Mouse (Mus musculus): ENCODE measurements around the gene Farsb. TPM values are rescaled to one million over a fixed set of nuclear protein-coding genes. Genes with fewer than 3 reads are reported as not detected.

Gene Farsb
- total and polyA plus RNA-seq, 3 experiments = 114 to 205 (median 180) TPM

GRCm38 (mm10) chr1:78472441-78472840, 16.3 kb downstream of the Farsb start:
- Histone ChIP-seq H3K4me2 (ENCODE audit: insufficient read depth, low read depth, poor library complexity, severe bottlenecking) (no peak overlapping the region), H3K27me3 (replicated peaks) (no peaks in the 10 kb centered on the region), H3K4me1 (ENCODE audit: control insufficient read depth in 1 of 2, insufficient read depth in 2 of 2) (no peaks in the 10 kb centered on the region), H3K36me3 (replicated peaks in 1 of 2; ENCODE audit: control insufficient read depth in 1 of 2, insufficient read depth in 1 of 2, low read length in 1 of 2) (peaks cover 61 to 91% of the 10 kb centered on the region in 2 experiments), H3K4me3 (replicated peaks in 1 of 3; ENCODE audit: low read depth in 2 of 3, low read length in 2 of 3, poor library complexity in 1 of 3) (no peak overlapping the region), H3K27ac (ENCODE audit: insufficient read depth, low read depth) (no peak overlapping the region), H3K9ac (ENCODE audit: insufficient read depth, low read depth) (no peak overlapping the region), H3K9me3 (replicated peaks; ENCODE audit: low read length) (no peaks in the 10 kb centered on the region), H3K79me2 (replicated peaks; ENCODE audit: control insufficient read depth, extremely low read depth, insufficient read depth, poor library complexity, severe bottlenecking) (peaks cover 4% of the 10 kb centered on the region; the same call in 1 of the 2 replicates)
- dilution Hi-C loops (cut with MboI; ENCODE audit: extremely low pct_ligation_motif_present, extremely low pct_unique_long_range_greater_than_20kb, low sequenced_read_pairs) = no loop called here
- TF ChIP-seq RAD21 (IDR thresholded peaks at IDR 0.05; ENCODE audit: low read depth, low read length) (no peak), HCFC1 (IDR thresholded peaks at IDR 0.05; ENCODE audit: low read depth, low read length) (no peak), CHD1 (IDR thresholded peaks at IDR 0.05; ENCODE audit: low read depth, low read length) (no peak), E2F4 (IDR thresholded peaks at IDR 0.05; ENCODE audit: insufficient replicate concordance, low read depth, low read length) (no peak), GABPA (IDR thresholded peaks at IDR 0.05; ENCODE audit: insufficient replicate concordance, low read depth, low read length) (no peak), POLR2AphosphoS2 (IDR thresholded peaks at IDR 0.05; ENCODE audit: low read depth, low read length) (no peak), MAFK (IDR thresholded peaks at IDR 0.05; ENCODE audit: insufficient replicate concordance, low read length) (no peak), ZMIZ1 (IDR thresholded peaks at IDR 0.05; ENCODE audit: low read depth, low read length) (no peak), BHLHE40 (IDR thresholded peaks at IDR 0.05; ENCODE audit: low read depth, low read length) (no peak), ETS1 (conservative IDR thresholded peaks at IDR 0.05; ENCODE audit: low read depth, low read length) (no peak), MXI1 (IDR thresholded peaks at IDR 0.05; ENCODE audit: low read depth, low read length) (no peak), USF1 (IDR thresholded peaks at IDR 0.05; ENCODE audit: low read depth, low read length) (no peak), ELF1 (IDR thresholded peaks at IDR 0.05; ENCODE audit: low read depth, low read length) (no peak), ZC3H11A (IDR thresholded peaks at IDR 0.05; ENCODE audit: low read depth, low read length) (no peak), KAT2A (IDR thresholded peaks at IDR 0.05; ENCODE audit: insufficient replicate concordance, low read length) (no peak), TCF12 (IDR thresholded peaks at IDR 0.05; ENCODE audit: low read depth, low read length) (no peak)
- in situ Hi-C loops (cut with MboI; ENCODE audit: low pct_ligation_motif_present, low pct_unique_long_range_greater_than_20kb, low sequenced_read_pairs) = no loop called here
- DNase-seq (ENCODE audit: extremely low read depth) = no peak

GRCm38 (mm10) chr1:78454659-78455058, 34.0 kb downstream of the Farsb start:
- Histone ChIP-seq H3K9me3 (replicated peaks; ENCODE audit: low read length) (no peaks in the 10 kb centered on the region), H3K79me2 (replicated peaks; ENCODE audit: control insufficient read depth, extremely low read depth, insufficient read depth, poor library complexity, severe bottlenecking) (0 out of 2 replicates have a peak, but pooled peaks cover 5% of the 10 kb centered on the region), H3K27ac (ENCODE audit: insufficient read depth, low read depth) (peak overlapping the region; percentile 91), H3K36me3 (replicated peaks in 1 of 2; ENCODE audit: control insufficient read depth in 1 of 2, insufficient read depth in 1 of 2, low read length in 1 of 2) (peaks cover 46 to 92% of the 10 kb centered on the region in 2 experiments), H3K27me3 (replicated peaks) (no peaks in the 10 kb centered on the region), H3K4me2 (ENCODE audit: insufficient read depth, low read depth, poor library complexity, severe bottlenecking) (peak overlapping the region; percentile 62), H3K4me3 (replicated peaks in 1 of 3; ENCODE audit: low read depth in 2 of 3, low read length in 2 of 3, poor library complexity in 1 of 3) (peak overlapping the region in 1 of 3 experiments; percentile 4), H3K9ac (ENCODE audit: insufficient read depth, low read depth) (no peak overlapping the region; the same call in 1 of the 2 replicates), H3K4me1 (ENCODE audit: control insufficient read depth in 1 of 2, insufficient read depth in 2 of 2) (peaks cover 10 to 36% of the 10 kb centered on the region in 2 experiments)
- in situ Hi-C loops (cut with MboI; ENCODE audit: low pct_ligation_motif_present, low pct_unique_long_range_greater_than_20kb, low sequenced_read_pairs) (no loop called here), dilution Hi-C loops (cut with MboI; ENCODE audit: extremely low pct_ligation_motif_present, extremely low pct_unique_long_range_greater_than_20kb, low sequenced_read_pairs) (no loop called here)
- DNase-seq (ENCODE audit: extremely low read depth) = peak; percentile 84
- 0 out of 2 replicates have a peak, but pooled peaks have one; percentile 24 for TF ChIP-seq BHLHE40 (IDR thresholded peaks at IDR 0.05; ENCODE audit: low read depth, low read length)
- 0 out of 2 replicates have a peak, but pooled peaks have one; percentile 17 for TF ChIP-seq ETS1 (conservative IDR thresholded peaks at IDR 0.05; ENCODE audit: low read depth, low read length)
- TF ChIP-seq GABPA (IDR thresholded peaks at IDR 0.05; ENCODE audit: insufficient replicate concordance, low read depth, low read length) = no peak
- no peak for TF ChIP-seq CHD2 (IDR thresholded peaks at IDR 0.05; ENCODE audit: low read length)
- TF ChIP-seq KAT2A (IDR thresholded peaks at IDR 0.05; ENCODE audit: insufficient replicate concordance, low read length) = no peak
- TF ChIP-seq CHD1 (IDR thresholded peaks at IDR 0.05; ENCODE audit: low read depth, low read length) = no peak
- no peak for TF ChIP-seq HCFC1 (IDR thresholded peaks at IDR 0.05; ENCODE audit: low read depth, low read length)
- no peak for TF ChIP-seq USF2 (conservative IDR thresholded peaks at IDR 0.05; ENCODE audit: low read depth, low read length)
- no peak for TF ChIP-seq NELFE (IDR thresholded peaks at IDR 0.05; ENCODE audit: low read depth, low read length)
- TF ChIP-seq CTCF (conservative IDR thresholded peaks at IDR 0.05 in 1 of 2, IDR thresholded peaks at IDR 0.05 in 1 of 2; ENCODE audit: low read depth in 2 of 2, low read length in 2 of 2) = peak; percentile 71 to 83
- no peak for TF ChIP-seq NRF1 (IDR thresholded peaks at IDR 0.05; ENCODE audit: low read depth, low read length)
- TF ChIP-seq EP300 (IDR thresholded peaks at IDR 0.05; ENCODE audit: low read length) = no peak
- TF ChIP-seq UBTF (IDR thresholded peaks at IDR 0.05; ENCODE audit: low read depth, low read length) = no peak
- no peak for TF ChIP-seq JUN (IDR thresholded peaks at IDR 0.05; ENCODE audit: insufficient read depth, low read depth, low read length)
- TF ChIP-seq POLR2A (IDR thresholded peaks at IDR 0.05; ENCODE audit: low read depth, low read length) = no peak
- TF ChIP-seq SIN3A (IDR thresholded peaks at IDR 0.05; ENCODE audit: low read length) = peak; percentile 49; the same call in 1 of the 2 replicates
- no peak for TF ChIP-seq MAFK (IDR thresholded peaks at IDR 0.05; ENCODE audit: insufficient replicate concordance, low read length)
- no peak for TF ChIP-seq RCOR1 (conservative IDR thresholded peaks at IDR 0.05; ENCODE audit: low read depth, low read length)
- TF ChIP-seq SMC3 (IDR thresholded peaks at IDR 0.05; ENCODE audit: low read depth, low read length) = peak; percentile 62
- TF ChIP-seq TCF12 (IDR thresholded peaks at IDR 0.05; ENCODE audit: low read depth, low read length) = no peak
- no peak for TF ChIP-seq USF1 (IDR thresholded peaks at IDR 0.05; ENCODE audit: low read depth, low read length)
- 0 out of 2 replicates have a peak, but pooled peaks have one; percentile 28 for TF ChIP-seq MAZ (IDR thresholded peaks at IDR 0.05; ENCODE audit: low read depth, low read length)
- TF ChIP-seq JUND (conservative IDR thresholded peaks at IDR 0.05; ENCODE audit: low read depth, low read length) = no peak
- TF ChIP-seq IRF4 (IDR thresholded peaks at IDR 0.05; ENCODE audit: low read depth, low read length) = 0 out of 2 replicates have a peak, but pooled peaks have one; percentile 12
